Mouse (Mus musculus): ENCODE data around the gene Mvb12b.
A peak's percentile ranks its signal among the peaks of the same experiment; 100 is the strongest.

Gene Mvb12b

GRCm38 (mm10) chr2:33702705-33703104 lies 185.0 kb downstream of the Mvb12b start:
- no peak for DNase-seq (ENCODE audit: extremely low spot score, low read depth, low spot score)

- peak; percentile 81 for DNase-seq (ENCODE audit: extremely low spot score, low read depth, low spot score)
These were observed 186.3 kb downstream of the Mvb12b start for GRCm38 (mm10) chr2:33701446-33701815.

- peak; percentile 86 for DNase-seq (ENCODE audit: extremely low spot score, low read depth, low spot score)
These were observed 186.9 kb downstream of the Mvb12b start for GRCm38 (mm10) chr2:33700581-33701445.

GRCm38 (mm10) chr2:33698898-33699297 lies 188.8 kb downstream of the Mvb12b start:
- DNase-seq (ENCODE audit: extremely low spot score, low read depth, low spot score): no peak

- DNase-seq (ENCODE audit: extremely low spot score, low read depth, low spot score): no peak
These were observed 191.3 kb downstream of the Mvb12b start for GRCm38 (mm10) chr2:33696428-33696827.

- no peak for DNase-seq (ENCODE audit: extremely low spot score, low read depth, low spot score)
These were observed 193.8 kb downstream of the Mvb12b start for GRCm38 (mm10) chr2:33693931-33694330.

- DNase-seq (ENCODE audit: extremely low spot score, low read depth, low spot score): no peak
These were observed 197.8 kb downstream of the Mvb12b start for GRCm38 (mm10) chr2:33689880-33690462.

- no peak for DNase-seq (ENCODE audit: extremely low spot score, low read depth, low spot score)
These were observed 198.4 kb downstream of the Mvb12b start for GRCm38 (mm10) chr2:33689155-33689879.

GRCm38 (mm10) chr2:33683594-33683993 lies 204.2 kb downstream of the Mvb12b start:
- DNase-seq (ENCODE audit: extremely low spot score, low read depth, low spot score): no peak

GRCm38 (mm10) chr2:33683095-33683494 lies 204.7 kb downstream of the Mvb12b start:
- no peak for DNase-seq (ENCODE audit: extremely low spot score, low read depth, low spot score)

GRCm38 (mm10) chr2:33682219-33682618 lies 205.5 kb downstream of the Mvb12b start:
- no peak for DNase-seq (ENCODE audit: extremely low spot score, low read depth, low spot score)

All from hindlimb bud, embryonic 11.5 days (tissue).